Mouse (Mus musculus): Measurements from ENCODE around the gene Gpr155. TPM values are rescaled to one million over a fixed set of nuclear protein-coding genes. Genes with fewer than 3 reads are reported as not detected.

Gene Gpr155
- total and polyA plus RNA-seq, 3 experiments, result 0.23 to 0.99 TPM; not detected in 1

DNA sequence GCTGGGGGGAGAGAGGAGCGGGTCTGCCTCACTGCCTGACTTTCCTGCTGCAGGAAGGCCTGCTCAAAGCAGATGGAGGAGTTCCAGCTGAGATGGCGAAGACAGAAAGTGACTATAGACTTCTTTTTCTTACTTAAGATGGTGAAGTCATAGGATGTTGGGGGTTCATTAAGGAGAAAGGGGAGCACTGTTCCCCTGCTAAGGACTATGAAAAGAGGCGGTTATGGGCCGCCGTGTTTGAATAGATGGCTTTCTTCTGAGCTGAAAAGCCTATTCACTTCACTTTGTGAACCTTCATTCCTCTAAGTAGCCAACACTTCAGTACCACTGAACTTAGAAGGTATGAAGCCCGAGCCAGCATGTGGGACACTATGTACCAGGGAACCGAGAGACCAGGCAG is 33.4 kb upstream of the Gpr155 start:
- no peaks in the 10 kb centered on the region for H3K36me3 ChIP-seq (ENCODE audit: control insufficient read depth in 1 of 2, insufficient read depth in 2 of 2, low read length in 2 of 2)
- H3K4me1 ChIP-seq (ENCODE audit: control insufficient read depth in 1 of 2, insufficient read depth in 2 of 2, low read length in 2 of 2), result no peaks in the 10 kb centered on the region
- H3K27me3 ChIP-seq (ENCODE audit: control insufficient read depth in 1 of 2, insufficient read depth in 2 of 2, low read length in 2 of 2), result peaks cover 3 to 9% of the 10 kb centered on the region in 2 experiments; a peak in 3 of 4 replicates
- H3K4me3 ChIP-seq (ENCODE audit: control insufficient read depth in 1 of 2, insufficient read depth in 1 of 2, low read depth in 2 of 2, low read length in 2 of 2), result no peak overlapping the region
- TF ChIP-seq ZNF384 (IDR thresholded peaks at IDR 0.05; ENCODE audit: low read depth, low read length), result no peak
- TF ChIP-seq NRF1 (IDR thresholded peaks at IDR 0.05; ENCODE audit: insufficient read depth, low read depth, low read length, poor library complexity, severe bottlenecking), result no peak
- TF ChIP-seq TAL1 (IDR thresholded peaks at IDR 0.05; ENCODE audit: low read length), result no peak
- no peak for TF ChIP-seq GATA1 (IDR thresholded peaks at IDR 0.05; ENCODE audit: low read depth, low read length)
- TF ChIP-seq EP300 (IDR thresholded peaks at IDR 0.05; ENCODE audit: low read depth in 1 of 2, low read length in 2 of 2), result no peak
- TF ChIP-seq ETS1 (IDR thresholded peaks at IDR 0.05; ENCODE audit: low read depth, low read length), result no peak
- TF ChIP-seq GABPA (IDR thresholded peaks at IDR 0.05; ENCODE audit: low read depth, low read length), result no peak
- TF ChIP-seq HCFC1 (IDR thresholded peaks at IDR 0.05; ENCODE audit: low read depth, low read length), result no peak
- TF ChIP-seq ZMIZ1 (IDR thresholded peaks at IDR 0.05; ENCODE audit: low read depth, low read length), result no peak
- TF ChIP-seq RCOR1 (IDR thresholded peaks at IDR 0.05; ENCODE audit: low read depth, low read length), result no peak
- no peak for TF ChIP-seq TBP (IDR thresholded peaks at IDR 0.05; ENCODE audit: low read depth, low read length)
- TF ChIP-seq MXI1 (IDR thresholded peaks at IDR 0.05; ENCODE audit: low read depth, low read length), result no peak
- TF ChIP-seq JUND (IDR thresholded peaks at IDR 0.05; ENCODE audit: low read depth, low read length), result no peak
- no peak for TF ChIP-seq NELFE (IDR thresholded peaks at IDR 0.05; ENCODE audit: low read depth, low read length)
- TF ChIP-seq CHD2 (IDR thresholded peaks at IDR 0.05; ENCODE audit: low read length), result no peak
- no peak for TF ChIP-seq POLR2A (IDR thresholded peaks at IDR 0.05; ENCODE audit: control insufficient read depth in 1 of 2, insufficient read depth in 1 of 2, low read depth in 1 of 2, low read length in 2 of 2, poor library complexity in 1 of 2)
- TF ChIP-seq KAT2A (conservative IDR thresholded peaks at IDR 0.05; ENCODE audit: low read depth, low read length), result no peak
- no peak for TF ChIP-seq POLR2AphosphoS2 (IDR thresholded peaks at IDR 0.05; ENCODE audit: low read length)
- TF ChIP-seq POLR2AphosphoS5 (IDR thresholded peaks at IDR 0.05; ENCODE audit: borderline replicate concordance, low read depth, low read length), result no peak
- TF ChIP-seq ZC3H11A (IDR thresholded peaks at IDR 0.05; ENCODE audit: low read depth, low read length), result no peak
- no peak overlapping the region for H3K9ac ChIP-seq (ENCODE audit: control insufficient read depth, low read depth, low read length, poor library complexity, severe bottlenecking)
- no peaks in the 10 kb centered on the region for H3K9me3 ChIP-seq (replicated peaks; ENCODE audit: insufficient read depth, low read length)
- no peak overlapping the region for H3K27ac ChIP-seq (ENCODE audit: control insufficient read depth, low read depth, low read length)
- DNase-seq (ENCODE audit: low read depth, low spot score), result no peak
- no peaks in the 10 kb centered on the region for H3K79me2 ChIP-seq (ENCODE audit: control insufficient read depth, insufficient read depth, low read length, poor library complexity)

DNA sequence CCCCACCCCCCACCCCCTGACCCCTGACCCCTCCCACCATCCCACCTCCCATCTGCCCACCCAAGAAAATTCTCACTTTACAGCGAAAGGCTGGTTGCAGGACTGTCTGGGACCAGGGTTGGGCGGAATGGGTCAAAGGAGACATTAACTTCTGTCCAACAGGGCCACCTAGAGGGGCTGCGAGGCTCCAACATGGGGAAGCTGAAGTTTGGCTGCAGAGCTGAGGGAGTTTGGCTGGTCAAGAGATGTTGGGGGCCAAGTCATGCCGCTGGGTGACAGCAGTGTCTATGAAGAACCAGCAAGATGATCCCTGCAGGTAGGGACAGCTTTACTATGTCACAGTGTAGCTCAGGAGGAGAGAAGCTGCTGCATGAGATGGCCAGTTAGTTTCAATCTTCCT is 32.9 kb upstream of the Gpr155 start:
- peak in 2 of 3 experiments; percentile 60 to 65; a peak in 5 of 6 replicates for TF ChIP-seq CTCF (IDR thresholded peaks at IDR 0.05 in 2 of 3, conservative IDR thresholded peaks at IDR 0.05 in 1 of 3; ENCODE audit: control insufficient read depth in 1 of 3, insufficient read depth in 1 of 3, low read depth in 2 of 3, low read length in 3 of 3, poor library complexity in 1 of 3, severe bottlenecking in 1 of 3)
- peak; percentile 34; the same call in 1 of the 2 replicates for TF ChIP-seq ZC3H11A (IDR thresholded peaks at IDR 0.05; ENCODE audit: low read depth, low read length)
- TF ChIP-seq TCF12 (IDR thresholded peaks at IDR 0.05; ENCODE audit: low read depth, low read length), result no peak
- TF ChIP-seq SMC3 (IDR thresholded peaks at IDR 0.05; ENCODE audit: low read depth, low read length), result peak; percentile 61
- TF ChIP-seq RAD21 (IDR thresholded peaks at IDR 0.05; ENCODE audit: low read depth, low read length), result peak; percentile 66
- no peak for TF ChIP-seq CHD2 (IDR thresholded peaks at IDR 0.05; ENCODE audit: low read length)
- TF ChIP-seq MXI1 (IDR thresholded peaks at IDR 0.05; ENCODE audit: low read depth, low read length), result no peak
- no peak for TF ChIP-seq POLR2A (IDR thresholded peaks at IDR 0.05; ENCODE audit: control insufficient read depth in 1 of 2, insufficient read depth in 1 of 2, low read depth in 1 of 2, low read length in 2 of 2, poor library complexity in 1 of 2)
- H3K9ac ChIP-seq (ENCODE audit: control insufficient read depth, low read depth, low read length, poor library complexity, severe bottlenecking), result no peak overlapping the region
- H3K9me3 ChIP-seq (replicated peaks; ENCODE audit: insufficient read depth, low read length), result no peaks in the 10 kb centered on the region
- H3K4me1 ChIP-seq (ENCODE audit: control insufficient read depth in 1 of 2, insufficient read depth in 2 of 2, low read length in 2 of 2), result no peaks in the 10 kb centered on the region
- H3K27ac ChIP-seq (ENCODE audit: control insufficient read depth, low read depth, low read length), result no peak overlapping the region
- H3K4me3 ChIP-seq (ENCODE audit: control insufficient read depth in 1 of 2, insufficient read depth in 1 of 2, low read depth in 2 of 2, low read length in 2 of 2), result no peak overlapping the region
- no peaks in the 10 kb centered on the region for H3K36me3 ChIP-seq (ENCODE audit: control insufficient read depth in 1 of 2, insufficient read depth in 2 of 2, low read length in 2 of 2)
- H3K79me2 ChIP-seq (ENCODE audit: control insufficient read depth, insufficient read depth, low read length, poor library complexity), result no peaks in the 10 kb centered on the region
- peak; percentile 25 for DNase-seq (ENCODE audit: low read depth, low spot score)
- peaks cover 3 to 9% of the 10 kb centered on the region in 2 experiments; a peak in 3 of 4 replicates for H3K27me3 ChIP-seq (ENCODE audit: control insufficient read depth in 1 of 2, insufficient read depth in 2 of 2, low read length in 2 of 2)

Measured in MEL (cell line).